Comparison of ENCODE assay signal across 23 mouse cellular contexts in genomic region chr3:53080710-53081109, GRCm38 (mm10). TPM values are rescaled to one million over a fixed set of nuclear protein-coding genes. Genes with fewer than 3 reads are reported as not detected.
DNase-seq lines count a peak whose midpoint lies in the region; ATAC-seq lines count a peak whose summit lies in the region.
"Had no signal": no experiment of that assay in that cellular context is flagged by ENCODE, and none has a peak within 500 bp of the region (broad histone marks: within the 10 kb centered on the region; RNA-seq: fewer than 3 reads in every experiment).

No protein-coding gene starts in this region.

- peak; percentile 80; the same call in 1 of the 2 replicates for ATAC-seq in embryonic facial prominence, embryonic 14.5 days (ENCODE audit: low read depth)
- ATAC-seq in frontal cortex, adult (ENCODE audit: low TSS enrichment): peak; percentile 38; the same call in 1 of the 2 replicates
- ATAC-seq in midbrain, embryonic 11.5 days (ENCODE audit: low FRiP score): no peak
- no peak for ATAC-seq in midbrain, embryonic 15.5 days (replicated peaks)
- ATAC-seq: activated CD4-positive, CD25-positive, alpha-beta regulatory T cell, adult 4 months; CD4-positive, CD25-positive, alpha-beta regulatory T cell, adult 4 months; Patski had no signal

- H3K9me3 ChIP-seq in embryonic facial prominence, embryonic 14.5 days (ENCODE audit: control insufficient read depth, low read length): no peaks in the 10 kb centered on the region
- H3K9me3 ChIP-seq in embryonic facial prominence, embryonic 10.5 days: no peaks in the 10 kb centered on the region
- no peaks in the 10 kb centered on the region for H3K9me3 ChIP-seq in midbrain, embryonic 11.5 days (ENCODE audit: control insufficient read depth, low read length)
- H3K9me3 ChIP-seq in midbrain, embryonic 15.5 days: no peaks in the 10 kb centered on the region

- WGBS in embryonic facial prominence, embryonic 14.5 days: 84% methylated on average over 8 of the region's 8 CpGs
- 96% methylated on average over 8 of the region's 8 CpGs for WGBS in embryonic facial prominence, embryonic 10.5 days
- 94% methylated on average over 8 of the region's 8 CpGs for WGBS in midbrain, embryonic 11.5 days
- over 99% methylated on average over 8 of the region's 8 CpGs for WGBS in midbrain, embryonic 15.5 days

- H3K4me1 ChIP-seq in embryonic facial prominence, embryonic 14.5 days (ENCODE audit: control insufficient read depth, insufficient read depth, low read length): peaks cover 5% of the 10 kb centered on the region; the same call in 1 of the 2 replicates
- H3K4me1 ChIP-seq in embryonic facial prominence, embryonic 10.5 days: no peaks in the 10 kb centered on the region
- no peaks in the 10 kb centered on the region for H3K4me1 ChIP-seq in midbrain, embryonic 11.5 days (ENCODE audit: control insufficient read depth, insufficient read depth, low read length)
- no peaks in the 10 kb centered on the region for H3K4me1 ChIP-seq in midbrain, embryonic 15.5 days

- no peaks in the 10 kb centered on the region for H3K27me3 ChIP-seq in embryonic facial prominence, embryonic 14.5 days (replicated peaks; ENCODE audit: control insufficient read depth, insufficient read depth, low read length)
- no peaks in the 10 kb centered on the region for H3K27me3 ChIP-seq in embryonic facial prominence, embryonic 10.5 days (replicated peaks; ENCODE audit: low read depth, poor library complexity, severe bottlenecking)
- H3K27me3 ChIP-seq in midbrain, embryonic 11.5 days (ENCODE audit: control insufficient read depth, insufficient read depth, low read length): no peaks in the 10 kb centered on the region
- H3K27me3 ChIP-seq in midbrain, embryonic 15.5 days (replicated peaks): no peaks in the 10 kb centered on the region
- H3K27me3 ChIP-seq: CH12.LX, Patski had no signal

- no peak overlapping the region for H3K4me2 ChIP-seq in embryonic facial prominence, embryonic 14.5 days (ENCODE audit: low read depth, low read length)
- no peak overlapping the region for H3K4me2 ChIP-seq in midbrain, embryonic 11.5 days
- no peak overlapping the region for H3K4me2 ChIP-seq in midbrain, embryonic 15.5 days

- H3K9ac ChIP-seq in embryonic facial prominence, embryonic 14.5 days (ENCODE audit: low read depth, low read length): no peak overlapping the region
- no peak overlapping the region for H3K9ac ChIP-seq in midbrain, embryonic 11.5 days (ENCODE audit: low read length)
- no peak overlapping the region for H3K9ac ChIP-seq in midbrain, embryonic 15.5 days

- DNase-seq in embryonic facial prominence, embryonic 14.5 days (ENCODE audit: low spot score): peak; percentile 58
- no peak for DNase-seq in embryonic facial prominence, embryonic 10.5 days (ENCODE audit: low spot score)
- DNase-seq in frontal cortex, adult 2 months (ENCODE audit: extremely low spot score in 1 of 2, low spot score in 1 of 2): no peak
- peak; percentile 31 for DNase-seq in midbrain, embryonic 11.5 days (ENCODE audit: low spot score, missing footprints)
- peak; percentile 47 for DNase-seq in brain, adult 2 months (ENCODE audit: low read depth, low spot score)
- no peak for DNase-seq in gastrocnemius, adult 8-10 months (ENCODE audit: low spot score in 2 of 2)
- DNase-seq: adrenal gland, adult 2 months; adrenal gland, adult 8-10 months; adrenal gland, postnatal 10 days; adrenal gland, postnatal 14 days; adrenal gland, postnatal 25 days; adrenal gland, postnatal 36 days; B cell, adult 2 months; cerebellum, adult 11 months; cerebellum, adult 11-12 months had no signal

- no peaks in the 10 kb centered on the region for H3K36me3 ChIP-seq in embryonic facial prominence, embryonic 14.5 days (ENCODE audit: control insufficient read depth, insufficient read depth, low read length)
- no peaks in the 10 kb centered on the region for H3K36me3 ChIP-seq in embryonic facial prominence, embryonic 10.5 days (replicated peaks)
- H3K36me3 ChIP-seq in midbrain, embryonic 11.5 days (ENCODE audit: control insufficient read depth, insufficient read depth, low read length): no peaks in the 10 kb centered on the region
- H3K36me3 ChIP-seq in midbrain, embryonic 15.5 days (replicated peaks): no peaks in the 10 kb centered on the region
- H3K36me3 ChIP-seq: G1E had no signal

- no peak overlapping the region for H3K4me3 ChIP-seq in embryonic facial prominence, embryonic 14.5 days (ENCODE audit: low read depth, low read length)
- H3K4me3 ChIP-seq in embryonic facial prominence, embryonic 10.5 days: no peak overlapping the region
- H3K4me3 ChIP-seq in midbrain, embryonic 11.5 days (ENCODE audit: low read depth, low read length): no peak overlapping the region
- H3K4me3 ChIP-seq in midbrain, embryonic 15.5 days: no peak overlapping the region

- H3K27ac ChIP-seq in embryonic facial prominence, embryonic 14.5 days (replicated peaks; ENCODE audit: low read depth, low read length): no peak overlapping the region
- no peak overlapping the region for H3K27ac ChIP-seq in embryonic facial prominence, embryonic 10.5 days (replicated peaks)
- H3K27ac ChIP-seq in midbrain, embryonic 11.5 days (ENCODE audit: low read depth, low read length): no peak overlapping the region
- no peak overlapping the region for H3K27ac ChIP-seq in midbrain, embryonic 15.5 days

RNA-seq across cellular contexts. Expression of gene Lhfp, which starts 39.4 kb away (rescaled TPM):
- polyA plus RNA-seq in embryonic facial prominence, embryonic 14.5 days (2014; fragmentation: Nextera tagmentation; extraction: Ambion mirVana): 73.9 and 74.8 TPM in 2 replicates
- 20.6 and 26.1 TPM in 2 replicates for polyA plus RNA-seq in embryonic facial prominence, embryonic 10.5 days (2016; fragmentation: Nextera tagmentation; extraction: Ambion mirVana)
- 62.7 and 69.5 TPM in 2 replicates for polyA plus RNA-seq in frontal cortex, adult 2 months (2012; rRNA removed)
- polyA plus RNA-seq in midbrain, embryonic 11.5 days (2014; fragmentation: Nextera tagmentation; extraction: Ambion mirVana): 44.6 and 49.8 TPM in 2 replicates
- 64.8 and 65.0 TPM in 2 replicates for polyA plus RNA-seq in midbrain, embryonic 15.5 days (2015; fragmentation: Nextera tagmentation; extraction: Ambion mirVana)
- 10 to 100 TPM in 1 of 4 experiments, 1 to 10 TPM in 3; 5.4 to 10.3 (median 7.5) TPM for total RNA-seq in gastrocnemius, adult 8-10 months (2022)
- total RNA-seq: CH12.LX, MEL had no signal

Comparison
In these comparisons a context has a peak if more than half of its experiments do, and no peak if none do; other contexts are left out.
1. DNase-seq: peak in embryonic facial prominence, embryonic 14.5 days (single experiment), midbrain, embryonic 11.5 days (single experiment) and brain, adult 2 months (single experiment); none in embryonic facial prominence, embryonic 10.5 days (single experiment), frontal cortex, adult 2 months (0 of 2) and gastrocnemius, adult 8-10 months (0 of 2).
2. ATAC-seq: peak in embryonic facial prominence, embryonic 14.5 days (single experiment) and frontal cortex, adult (single experiment); none in midbrain, embryonic 11.5 days (single experiment) and midbrain, embryonic 15.5 days (single experiment).